Mouse (Mus musculus) E14TG2a.4 (cell line): ENCODE data around the gene Irs1.

ENCODE experiments used
- H3K27me3 ChIP-seq: 2 replicates; pipeline ENCODE4 v1.6.1; 2014; ENCODE audit warnings: low read length, control low read depth; ENCODE audit not compliant: insufficient read depth
- H3K36me3 ChIP-seq: 2 replicates; pipeline ENCODE4 v1.6.1; 2014; ENCODE audit warnings: low read length, control low read depth; ENCODE audit not compliant: insufficient read depth
- H3K4me1 ChIP-seq: replicated peaks from 2 replicates; pipeline ENCODE4 v1.6.1; 2014; ENCODE audit warnings: low read depth, low read length, control low read depth
- H3K4me3 ChIP-seq: replicated peaks from 2 replicates; pipeline ENCODE4 v1.5.1; 2014; ENCODE audit warnings: mild to moderate bottlenecking, low read length
- H3K9me3 ChIP-seq: 2 replicates; pipeline ENCODE4 v1.6.1; 2014; ENCODE audit warnings: low read length, control low read depth
- CTCF ChIP-seq: conservative IDR thresholded peaks from 2 replicates; pipeline ENCODE4 v1.5.1; 2014; ENCODE audit warnings: low read length
- NANOG ChIP-seq: IDR thresholded peaks from 2 replicates; pipeline ENCODE4 v1.6.1; 2014; ENCODE audit warnings: borderline replicate concordance, low read length, mixed read lengths
- POU5F1 ChIP-seq: IDR thresholded peaks from 2 replicates; pipeline ENCODE4 v1.6.1; 2014; ENCODE audit warnings: low read length, borderline replicate concordance

The Irs1 gene

GRCm38 (mm10) chr1:82285461-82286189, 5.6 kb downstream of the Irs1 start:
- Histone ChIP-seq H3K9me3 (no peaks in the 10 kb centered on the region), H3K4me3 (no peak overlapping the region), H3K27me3 (peaks cover 53% of the 10 kb centered on the region), H3K4me1 (peaks cover 42% of the 10 kb centered on the region), H3K36me3 (no peaks in the 10 kb centered on the region)
- TF ChIP-seq CTCF (no peak), NANOG (no peak), POU5F1 (no peak)

GRCm38 (mm10) chr1:82284403-82284802, 6.8 kb downstream of the Irs1 start:
- peaks cover 40% of the 10 kb centered on the region for H3K27me3 ChIP-seq
- peaks cover 30% of the 10 kb centered on the region for H3K4me1 ChIP-seq

GRCm38 (mm10) chr1:82283901-82284301, 7.3 kb downstream of the Irs1 start:
- Histone ChIP-seq H3K4me3 (peak overlapping the region; percentile 61; the same call in 1 of the 2 replicates), H3K36me3 (no peaks in the 10 kb centered on the region)
- TF ChIP-seq CTCF: no peak
- no peak for TF ChIP-seq NANOG
- TF ChIP-seq POU5F1: no peak

More at GRCm38 (mm10) chr1:82284403-82284802, 6.8 kb downstream of the Irs1 start:
- TF ChIP-seq POU5F1: no peak
- TF ChIP-seq CTCF: no peak
- TF ChIP-seq NANOG: no peak
- Histone ChIP-seq H3K9me3 (no peaks in the 10 kb centered on the region), H3K4me3 (no peak overlapping the region), H3K36me3 (no peaks in the 10 kb centered on the region)

GRCm38 (mm10) chr1:82282992-82283611, 8.1 kb downstream of the Irs1 start:
- Histone ChIP-seq H3K27me3 (peaks cover 27% of the 10 kb centered on the region), H3K9me3 (no peaks in the 10 kb centered on the region), H3K4me1 (peaks cover 20% of the 10 kb centered on the region), H3K4me3 (peak overlapping the region; percentile 61), H3K36me3 (no peaks in the 10 kb centered on the region)
- TF ChIP-seq CTCF (no peak), POU5F1 (no peak), NANOG (no peak)

More at GRCm38 (mm10) chr1:82283901-82284301, 7.3 kb downstream of the Irs1 start:
- no peaks in the 10 kb centered on the region for H3K9me3 ChIP-seq
- peaks cover 35% of the 10 kb centered on the region for H3K27me3 ChIP-seq
- H3K4me1 ChIP-seq: peaks cover 25% of the 10 kb centered on the region

GRCm38 (mm10) chr1:82281823-82282222, 9.4 kb downstream of the Irs1 start:
- H3K27me3 ChIP-seq: peaks cover 15% of the 10 kb centered on the region
- no peak for TF ChIP-seq CTCF
- TF ChIP-seq NANOG: no peak
- no peak for TF ChIP-seq POU5F1
- peaks cover 15% of the 10 kb centered on the region for H3K4me1 ChIP-seq
- no peaks in the 10 kb centered on the region for H3K36me3 ChIP-seq
- no peaks in the 10 kb centered on the region for H3K9me3 ChIP-seq
- no peak overlapping the region for H3K4me3 ChIP-seq

GRCm38 (mm10) chr1:82279768-82280167, 11.4 kb downstream of the Irs1 start:
- Histone ChIP-seq H3K27me3 (peaks cover 4% of the 10 kb centered on the region), H3K9me3 (no peaks in the 10 kb centered on the region), H3K4me3 (no peak overlapping the region), H3K4me1 (peaks cover 10% of the 10 kb centered on the region), H3K36me3 (no peaks in the 10 kb centered on the region)
- TF ChIP-seq POU5F1: no peak
- no peak for TF ChIP-seq CTCF
- no peak for TF ChIP-seq NANOG

GRCm38 (mm10) chr1:82274361-82274760, 16.9 kb downstream of the Irs1 start:
- no peaks in the 10 kb centered on the region for H3K4me1 ChIP-seq
- H3K9me3 ChIP-seq: no peaks in the 10 kb centered on the region; the same call in 1 of the 2 replicates
- H3K27me3 ChIP-seq: no peaks in the 10 kb centered on the region
- no peak overlapping the region for H3K4me3 ChIP-seq
- TF ChIP-seq NANOG (no peak), CTCF (no peak), POU5F1 (no peak)
- H3K36me3 ChIP-seq: no peaks in the 10 kb centered on the region

- Histone ChIP-seq H3K4me1 (no peaks in the 10 kb centered on the region), H3K27me3 (no peaks in the 10 kb centered on the region), H3K36me3 (no peaks in the 10 kb centered on the region), H3K9me3 (no peaks in the 10 kb centered on the region; the same call in 1 of the 2 replicates), H3K4me3 (no peak overlapping the region)
- no peak for TF ChIP-seq NANOG
- TF ChIP-seq CTCF: no peak
- no peak for TF ChIP-seq POU5F1
These were observed 17.7 kb downstream of the Irs1 start for GRCm38 (mm10) chr1:82273529-82273928.

- H3K9me3 ChIP-seq: no peaks in the 10 kb centered on the region; the same call in 1 of the 2 replicates
- H3K27me3 ChIP-seq: no peaks in the 10 kb centered on the region
- TF ChIP-seq CTCF (no peak), NANOG (no peak), POU5F1 (no peak)
- no peak overlapping the region for H3K4me3 ChIP-seq
- H3K4me1 ChIP-seq: no peaks in the 10 kb centered on the region
- H3K36me3 ChIP-seq: no peaks in the 10 kb centered on the region
These were observed 19.0 kb downstream of the Irs1 start for GRCm38 (mm10) chr1:82272231-82272630.
